Mouse (Mus musculus): ENCODE results near the gene Dhx38. TPM values are rescaled to one million over a fixed set of nuclear protein-coding genes. Genes with fewer than 3 reads are reported as not detected.

Dhx38 gene
- 14.6 and 17.9 TPM in 2 replicates for polyA plus RNA-seq (2014; fragmentation: Nextera tagmentation; extraction: Ambion mirVana)

- peak within 1 kb of the TSS; percentile 94 for H3K9ac ChIP-seq (ENCODE audit: low read length)
- H3K4me2 ChIP-seq (ENCODE audit: low read length), result peak within 1 kb of the TSS; percentile 93
- WGBS, result under 1% methylated on average over 52 of the region's 52 CpGs
- peak within 1 kb of the TSS; percentile 92 for H3K27ac ChIP-seq (ENCODE audit: low read depth, low read length)
- H3K9me3 ChIP-seq (replicated peaks; ENCODE audit: control insufficient read depth, low read length), result no peaks in the 10 kb centered on the region
- DNase-seq (ENCODE audit: low spot score), result peak; percentile 100
- peaks cover 31% of the 10 kb centered on the region for H3K36me3 ChIP-seq (ENCODE audit: control insufficient read depth, insufficient read depth, low read length)
- H3K4me3 ChIP-seq (ENCODE audit: low read depth, low read length), result peak within 1 kb of the TSS; percentile 93
- no peaks in the 10 kb centered on the region for H3K27me3 ChIP-seq (replicated peaks; ENCODE audit: control insufficient read depth, insufficient read depth, low read length)
- peaks cover 11% of the 10 kb centered on the region for H3K4me1 ChIP-seq (ENCODE audit: control insufficient read depth, insufficient read depth, low read length)
- peak; percentile 100 for ATAC-seq
These were observed at the start of gene Dhx38, which contains the start of gene Txnl4b for GRCm38 (mm10) chr8:109565498-109566333. TSS of gene Dhx38 (minus strand) at chr8:109565861. TSS of gene Txnl4b (plus strand) at chr8:109565892.

DNA sequence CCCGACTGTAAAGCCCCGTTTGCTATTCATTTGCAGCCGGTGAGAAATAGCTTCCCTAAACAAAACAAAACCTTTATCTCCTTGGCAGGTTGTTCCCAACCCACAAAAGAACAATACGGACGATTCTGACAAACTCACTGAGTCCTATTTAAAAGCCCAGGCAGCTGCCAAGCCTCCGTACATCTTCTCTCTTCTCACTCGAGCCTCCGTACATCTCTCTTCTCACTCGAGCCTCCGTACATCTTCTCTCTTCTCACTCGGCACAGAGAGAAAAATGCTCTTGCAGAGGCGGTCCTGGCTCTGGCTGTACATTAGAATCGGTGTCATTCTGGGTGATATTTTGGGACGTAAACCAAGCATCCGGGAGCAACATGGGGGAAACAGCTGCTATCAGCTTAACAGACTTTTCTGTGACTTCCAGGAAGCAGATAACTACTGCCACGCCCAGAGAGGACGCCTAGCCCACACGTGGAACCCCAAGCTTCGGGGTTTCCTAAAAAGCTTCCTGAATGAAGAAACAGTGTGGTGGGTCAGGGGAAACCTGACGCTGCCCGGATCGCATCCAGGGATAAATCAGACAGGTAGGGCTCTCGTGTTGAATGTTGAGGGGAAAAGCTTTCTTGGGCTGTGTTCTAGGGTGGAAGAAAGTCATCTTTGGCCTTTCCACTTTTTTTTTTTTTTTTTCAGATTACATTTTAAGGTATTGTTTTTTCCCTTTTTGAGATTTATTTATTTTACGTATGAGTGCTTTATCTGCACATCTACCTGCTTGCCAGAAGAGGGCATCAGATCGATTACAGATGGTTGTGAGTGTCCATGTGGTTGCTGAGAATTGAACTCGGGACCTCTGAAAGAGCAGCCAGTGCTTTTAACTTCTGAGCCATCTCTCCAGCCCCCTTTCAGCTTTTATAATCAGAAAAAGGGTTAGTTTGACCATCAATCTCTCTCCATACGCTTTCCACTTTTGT lies 48.9 kb upstream of the Dhx38 start, which contains the start of gene Pkd1l3:
Pkd1l3 (plus strand) TSS at position 275 of the 968 bp plus-strand sequence.
- Histone ChIP-seq H3K9me3 (replicated peaks; ENCODE audit: control insufficient read depth, low read length) (no peaks in the 10 kb centered on the region), H3K27ac (ENCODE audit: low read depth, low read length) (no peak within 1 kb of the TSS), H3K4me3 (ENCODE audit: low read depth, low read length) (no peak within 1 kb of the TSS), H3K4me1 (ENCODE audit: control insufficient read depth, insufficient read depth, low read length) (no peaks in the 10 kb centered on the region), H3K36me3 (ENCODE audit: control insufficient read depth, insufficient read depth, low read length) (no peaks in the 10 kb centered on the region), H3K4me2 (ENCODE audit: low read length) (no peak within 1 kb of the TSS), H3K9ac (ENCODE audit: low read length) (no peak within 1 kb of the TSS), H3K27me3 (replicated peaks; ENCODE audit: control insufficient read depth, insufficient read depth, low read length) (no peaks in the 10 kb centered on the region)
- ATAC-seq (no peak), DNase-seq (ENCODE audit: low spot score) (no peak)
- 61% methylated on average over 27 of the region's 27 CpGs for WGBS

DNA sequence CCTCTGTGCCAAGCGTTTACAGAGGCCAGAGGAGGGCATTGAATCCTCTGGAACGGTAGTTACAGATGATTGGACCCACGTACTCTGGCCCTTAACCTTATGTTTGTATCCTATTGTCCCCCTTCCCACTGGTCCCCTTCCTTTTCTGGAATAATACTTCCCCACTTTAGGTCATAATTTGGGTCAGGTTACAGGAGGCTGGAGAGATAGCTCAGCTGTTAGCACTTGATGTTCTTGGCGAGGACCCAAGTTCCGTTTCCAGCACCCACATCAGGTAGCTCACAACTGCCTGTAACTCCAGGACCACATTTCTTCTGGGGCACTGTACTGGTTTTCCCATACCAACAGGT lies 43.5 kb upstream of the Dhx38 start:
- H3K27ac ChIP-seq (ENCODE audit: low read depth, low read length), result peak overlapping the region; percentile 92
- no peak for ATAC-seq
- H3K4me1 ChIP-seq (ENCODE audit: control insufficient read depth, insufficient read depth, low read length), result peaks cover 6% of the 10 kb centered on the region; the same call in 1 of the 2 replicates
- peaks cover 6% of the 10 kb centered on the region; the same call in 1 of the 2 replicates for H3K36me3 ChIP-seq (ENCODE audit: control insufficient read depth, insufficient read depth, low read length)
- 13% methylated on average over 5 of the region's 5 CpGs for WGBS
- peak overlapping the region; percentile 55 for H3K4me3 ChIP-seq (ENCODE audit: low read depth, low read length)
- H3K9me3 ChIP-seq (replicated peaks; ENCODE audit: control insufficient read depth, low read length), result no peaks in the 10 kb centered on the region
- no peaks in the 10 kb centered on the region for H3K27me3 ChIP-seq (replicated peaks; ENCODE audit: control insufficient read depth, insufficient read depth, low read length)
- peak; percentile 10 for DNase-seq (ENCODE audit: low spot score)
- H3K9ac ChIP-seq (ENCODE audit: low read length), result peak overlapping the region; percentile 71
- H3K4me2 ChIP-seq (ENCODE audit: low read length), result peak overlapping the region; percentile 86

- peak; percentile 100 for ATAC-seq
- peak; percentile 98 for DNase-seq (ENCODE audit: low spot score)
- under 1% methylated on average over 42 of the region's 42 CpGs for WGBS
- H3K27me3 ChIP-seq (replicated peaks; ENCODE audit: control insufficient read depth, insufficient read depth, low read length), result no peaks in the 10 kb centered on the region
- peaks cover 11% of the 10 kb centered on the region; the same call in 1 of the 2 replicates for H3K36me3 ChIP-seq (ENCODE audit: control insufficient read depth, insufficient read depth, low read length)
- H3K9me3 ChIP-seq (replicated peaks; ENCODE audit: control insufficient read depth, low read length), result no peaks in the 10 kb centered on the region
- peak within 1 kb of the TSS; percentile 92 for H3K27ac ChIP-seq (ENCODE audit: low read depth, low read length)
- peaks cover 6% of the 10 kb centered on the region; the same call in 1 of the 2 replicates for H3K4me1 ChIP-seq (ENCODE audit: control insufficient read depth, insufficient read depth, low read length)
- H3K4me3 ChIP-seq (ENCODE audit: low read depth, low read length), result peak within 1 kb of the TSS; percentile 55
- H3K9ac ChIP-seq (ENCODE audit: low read length), result peak within 1 kb of the TSS; percentile 71
- H3K4me2 ChIP-seq (ENCODE audit: low read length), result peak within 1 kb of the TSS; percentile 86
These were observed 42.9 kb upstream of the Dhx38 start, which contains the start of gene Dhodh for GRCm38 (mm10) chr8:109608271-109609152. TSS of gene Dhodh (minus strand) at chr8:109608673.

DNA sequence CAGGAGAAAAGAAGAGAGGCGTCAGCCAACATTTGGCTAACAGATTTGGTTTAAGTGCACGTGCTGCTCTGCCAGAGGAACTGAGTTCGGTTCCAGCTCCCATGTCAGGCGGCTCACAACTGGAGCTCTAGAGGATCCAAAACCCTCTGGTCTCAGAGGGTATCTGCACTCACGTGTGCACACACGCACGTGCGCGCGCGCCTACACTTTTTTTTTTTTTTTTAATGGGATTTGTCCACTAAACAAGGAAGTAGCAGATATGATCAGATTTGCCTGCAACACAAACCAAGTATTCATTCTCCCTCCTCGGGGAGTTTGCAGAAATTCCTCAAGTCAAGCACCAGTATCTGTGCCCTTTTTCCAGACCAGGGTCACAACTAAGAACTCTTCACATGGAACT lies 42.0 kb upstream of the Dhx38 start:
- Histone ChIP-seq H3K9ac (ENCODE audit: low read length) (peak overlapping the region; percentile 71), H3K36me3 (ENCODE audit: control insufficient read depth, insufficient read depth, low read length) (peaks cover 20% of the 10 kb centered on the region), H3K9me3 (replicated peaks; ENCODE audit: control insufficient read depth, low read length) (no peaks in the 10 kb centered on the region), H3K4me2 (ENCODE audit: low read length) (peak overlapping the region; percentile 86), H3K27ac (ENCODE audit: low read depth, low read length) (no peak overlapping the region), H3K4me1 (ENCODE audit: control insufficient read depth, insufficient read depth, low read length) (peaks cover 6% of the 10 kb centered on the region; the same call in 1 of the 2 replicates), H3K4me3 (ENCODE audit: low read depth, low read length) (peak overlapping the region; percentile 55), H3K27me3 (replicated peaks; ENCODE audit: control insufficient read depth, insufficient read depth, low read length) (no peaks in the 10 kb centered on the region)
- DNase-seq (ENCODE audit: low spot score) (peak; percentile 21), ATAC-seq (no peak)
- WGBS, result 6% methylated on average over 12 of the region's 12 CpGs

DNA sequence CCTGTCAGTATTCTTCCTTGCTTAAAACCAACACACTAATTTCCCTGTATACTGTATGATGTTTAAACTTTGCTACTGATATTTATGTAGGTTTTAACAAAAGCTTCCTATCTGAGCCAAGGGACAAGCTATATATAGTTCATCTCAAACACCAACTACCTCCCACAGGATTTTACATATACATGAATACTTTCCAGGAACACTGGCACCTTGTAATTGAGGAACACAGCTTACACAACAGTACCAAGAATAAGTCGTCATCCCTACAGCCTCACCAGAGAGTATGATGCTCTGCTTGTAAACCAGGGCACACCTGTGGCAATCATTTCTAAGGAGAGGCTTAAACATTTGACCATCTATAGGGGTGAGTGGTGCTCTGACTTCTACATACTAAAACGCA lies 41.1 kb upstream of the Dhx38 start:
- H3K9ac ChIP-seq (ENCODE audit: low read length), result no peak overlapping the region
- H3K4me2 ChIP-seq (ENCODE audit: low read length), result no peak overlapping the region
- H3K4me3 ChIP-seq (ENCODE audit: low read depth, low read length), result no peak overlapping the region
- no peak for DNase-seq (ENCODE audit: low spot score)
- no peaks in the 10 kb centered on the region for H3K27me3 ChIP-seq (replicated peaks; ENCODE audit: control insufficient read depth, insufficient read depth, low read length)
- 87% methylated on average over 2 of the region's 2 CpGs for WGBS
- no peaks in the 10 kb centered on the region for H3K9me3 ChIP-seq (replicated peaks; ENCODE audit: control insufficient read depth, low read length)
- no peak for ATAC-seq
- H3K36me3 ChIP-seq (ENCODE audit: control insufficient read depth, insufficient read depth, low read length), result peaks cover 24% of the 10 kb centered on the region
- H3K27ac ChIP-seq (ENCODE audit: low read depth, low read length), result no peak overlapping the region
- peaks cover 6% of the 10 kb centered on the region; the same call in 1 of the 2 replicates for H3K4me1 ChIP-seq (ENCODE audit: control insufficient read depth, insufficient read depth, low read length)

DNA sequence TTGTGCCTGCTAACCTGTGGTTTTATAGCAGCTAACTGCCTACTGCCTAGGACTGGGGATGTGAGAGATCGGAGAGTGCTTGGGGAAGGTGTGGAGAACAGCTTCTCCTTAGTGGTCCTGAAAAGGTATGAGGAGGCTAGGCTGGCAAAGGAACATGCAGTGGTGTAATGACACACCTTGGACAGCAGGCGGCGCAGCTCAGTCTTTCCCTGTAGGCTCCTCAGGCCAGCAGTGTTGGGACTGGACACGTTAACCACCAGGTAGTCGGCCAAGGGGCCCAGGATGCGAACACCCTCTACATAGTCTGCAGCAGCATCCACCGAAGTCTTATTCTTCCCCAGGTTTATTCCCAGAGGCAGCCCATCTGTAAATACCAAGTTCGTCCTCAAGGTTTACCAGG lies 30.2 kb upstream of the Dhx38 start:
- no peak for ATAC-seq
- peaks cover 44% of the 10 kb centered on the region for H3K36me3 ChIP-seq (ENCODE audit: control insufficient read depth, insufficient read depth, low read length)

More for the DNA sequence above, 30.2 kb upstream of the Dhx38 start:
- peak; percentile 34 for DNase-seq (ENCODE audit: low spot score)
- H3K27ac ChIP-seq (ENCODE audit: low read depth, low read length), result no peak overlapping the region
- no peaks in the 10 kb centered on the region for H3K27me3 ChIP-seq (replicated peaks; ENCODE audit: control insufficient read depth, insufficient read depth, low read length)
- H3K4me2 ChIP-seq (ENCODE audit: low read length), result no peak overlapping the region
- H3K4me3 ChIP-seq (ENCODE audit: low read depth, low read length), result no peak overlapping the region
- H3K4me1 ChIP-seq (ENCODE audit: control insufficient read depth, insufficient read depth, low read length), result no peaks in the 10 kb centered on the region
- H3K9ac ChIP-seq (ENCODE audit: low read length), result no peak overlapping the region
- WGBS, result 50% methylated on average over 8 of the region's 8 CpGs
- H3K9me3 ChIP-seq (replicated peaks; ENCODE audit: control insufficient read depth, low read length), result no peaks in the 10 kb centered on the region

All from forebrain, embryonic 14.5 days (tissue).